Mouse (Mus musculus): ENCODE results near the gene Odf3b. TPM values are rescaled to one million over a fixed set of nuclear protein-coding genes. Genes with fewer than 3 reads are reported as not detected.

Gene Odf3b
- total RNA-seq, 1 experiment = not detected

DNA sequence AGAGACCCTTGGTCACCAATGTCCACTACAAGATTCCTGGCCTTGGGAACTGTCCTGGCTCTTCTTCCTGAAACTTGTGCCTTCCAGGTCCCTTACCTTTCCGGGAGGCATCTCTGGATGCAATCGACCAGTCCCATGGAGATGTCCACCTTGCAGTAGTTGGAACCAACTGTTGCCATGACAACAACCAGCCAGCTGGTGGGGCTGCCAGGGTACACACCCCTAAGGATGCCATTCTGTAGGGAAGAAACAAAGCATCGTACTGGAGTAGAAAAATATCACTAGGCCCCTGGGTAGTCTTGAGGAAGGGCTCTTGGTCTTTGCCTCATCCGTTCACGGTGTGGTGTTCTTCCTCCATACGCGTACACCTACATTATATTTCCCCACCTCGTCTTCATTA, 45.5 kb upstream of the Odf3b start:
- TF ChIP-seq ZNF384 (IDR thresholded peaks at IDR 0.05; ENCODE audit: low read depth, low read length) (no peak), MAFK (IDR thresholded peaks at IDR 0.05; ENCODE audit: insufficient read depth, low read depth, low read length) (no peak), ZC3H11A (IDR thresholded peaks at IDR 0.05; ENCODE audit: borderline replicate concordance, low read depth, low read length) (no peak), CHD2 (IDR thresholded peaks at IDR 0.05; ENCODE audit: low read depth, low read length) (no peak), HCFC1 (IDR thresholded peaks at IDR 0.05; ENCODE audit: borderline replicate concordance, insufficient read depth, low read length) (no peak)
- Histone ChIP-seq H3K9ac (ENCODE audit: insufficient read depth, low read depth, low read length, poor library complexity, severe bottlenecking) (no peak overlapping the region), H3K36me3 (ENCODE audit: control insufficient read depth, insufficient read depth, low read length, poor library complexity, severe bottlenecking) (peaks cover 10% of the 10 kb centered on the region; the same call in 1 of the 2 replicates), H3K9me3 (ENCODE audit: control insufficient read depth, insufficient read depth, low read depth, low read length) (no peaks in the 10 kb centered on the region), H3K27ac (ENCODE audit: insufficient read depth, low read depth, low read length, poor library complexity, severe bottlenecking) (no peak overlapping the region), H3K4me1 (ENCODE audit: control insufficient read depth in 2 of 2, insufficient read depth in 2 of 2, low read length in 2 of 2, poor library complexity in 1 of 2) (peaks cover 2 to 12% of the 10 kb centered on the region in 2 experiments; a peak in 3 of 4 replicates), H3K4me3 (ENCODE audit: insufficient read depth in 1 of 2, low read depth in 1 of 2, low read length in 2 of 2, poor library complexity in 1 of 2, severe bottlenecking in 1 of 2) (no peak overlapping the region)
- in situ Hi-C loops (cut with MboI; ENCODE audit: low sequenced_read_pairs in 2 of 2, unreplicated experiment in 2 of 2) = no loop called here
- DNase-seq (ENCODE audit: low read depth, low spot score) = no peak

DNA sequence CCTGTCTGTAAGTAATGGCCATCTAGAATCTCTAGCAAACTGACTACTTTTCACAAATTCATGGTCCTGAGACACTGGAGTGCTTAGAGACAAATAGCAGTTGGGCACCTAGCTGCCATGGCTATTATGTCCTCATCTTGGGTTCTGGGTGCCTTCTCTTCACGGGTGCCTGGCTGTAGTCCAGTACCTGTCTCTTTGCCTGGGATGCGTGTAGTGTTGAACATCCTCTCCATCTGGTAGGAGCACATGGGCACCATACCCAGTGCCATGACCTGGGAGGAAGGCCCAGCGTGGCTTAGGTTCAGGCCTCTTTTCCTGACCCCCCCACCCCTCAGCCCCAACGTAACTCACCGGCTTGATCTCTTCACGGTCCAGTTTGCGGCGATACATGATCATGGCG, 42.9 kb upstream of the Odf3b start:
- Histone ChIP-seq H3K9me3 (ENCODE audit: control insufficient read depth, insufficient read depth, low read depth, low read length) (no peaks in the 10 kb centered on the region), H3K4me3 (ENCODE audit: insufficient read depth in 1 of 2, low read depth in 1 of 2, low read length in 2 of 2, poor library complexity in 1 of 2, severe bottlenecking in 1 of 2) (no peak overlapping the region), H3K9ac (ENCODE audit: insufficient read depth, low read depth, low read length, poor library complexity, severe bottlenecking) (no peak overlapping the region), H3K27ac (ENCODE audit: insufficient read depth, low read depth, low read length, poor library complexity, severe bottlenecking) (no peak overlapping the region), H3K36me3 (ENCODE audit: control insufficient read depth, insufficient read depth, low read length, poor library complexity, severe bottlenecking) (peaks cover 7% of the 10 kb centered on the region; the same call in 1 of the 2 replicates), H3K4me1 (ENCODE audit: control insufficient read depth in 2 of 2, insufficient read depth in 2 of 2, low read length in 2 of 2, poor library complexity in 1 of 2) (peaks cover 2 to 7% of the 10 kb centered on the region in 2 experiments; a peak in 3 of 4 replicates)
- no peak for DNase-seq (ENCODE audit: low read depth, low spot score)
- in situ Hi-C loops (cut with MboI; ENCODE audit: low sequenced_read_pairs in 2 of 2, unreplicated experiment in 2 of 2) = no loop called here
- TF ChIP-seq HCFC1 (IDR thresholded peaks at IDR 0.05; ENCODE audit: borderline replicate concordance, insufficient read depth, low read length) (no peak), MAFK (IDR thresholded peaks at IDR 0.05; ENCODE audit: insufficient read depth, low read depth, low read length) (no peak), CHD2 (IDR thresholded peaks at IDR 0.05; ENCODE audit: low read depth, low read length) (no peak), ZNF384 (IDR thresholded peaks at IDR 0.05; ENCODE audit: low read depth, low read length) (no peak), ZC3H11A (IDR thresholded peaks at IDR 0.05; ENCODE audit: borderline replicate concordance, low read depth, low read length) (no peak)

DNA sequence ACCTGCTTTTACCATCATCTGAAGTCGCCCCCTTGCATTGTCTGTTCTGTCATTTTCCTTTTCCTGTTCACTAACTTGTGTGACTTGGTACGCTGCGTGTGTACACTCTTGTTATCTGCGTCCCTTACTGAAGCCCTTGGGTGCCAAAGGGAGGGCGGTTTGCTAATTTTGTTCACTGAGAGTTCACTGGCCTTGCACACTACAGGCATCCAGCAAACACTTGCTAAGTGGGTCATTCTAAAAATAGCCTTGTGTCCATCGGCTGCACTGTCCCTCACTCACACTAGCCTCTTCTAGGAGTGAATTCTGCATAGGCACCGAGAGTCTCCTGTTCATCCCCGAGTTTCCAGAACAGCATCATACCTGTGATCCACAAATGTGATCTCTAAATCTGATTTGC, 36.2 kb upstream of the Odf3b start:
- TF ChIP-seq ZNF384 (IDR thresholded peaks at IDR 0.05; ENCODE audit: low read depth, low read length) (no peak), HCFC1 (IDR thresholded peaks at IDR 0.05; ENCODE audit: borderline replicate concordance, insufficient read depth, low read length) (no peak), ZC3H11A (IDR thresholded peaks at IDR 0.05; ENCODE audit: borderline replicate concordance, low read depth, low read length) (no peak), CHD2 (IDR thresholded peaks at IDR 0.05; ENCODE audit: low read depth, low read length) (no peak), MAFK (IDR thresholded peaks at IDR 0.05; ENCODE audit: insufficient read depth, low read depth, low read length) (no peak)

DNA sequence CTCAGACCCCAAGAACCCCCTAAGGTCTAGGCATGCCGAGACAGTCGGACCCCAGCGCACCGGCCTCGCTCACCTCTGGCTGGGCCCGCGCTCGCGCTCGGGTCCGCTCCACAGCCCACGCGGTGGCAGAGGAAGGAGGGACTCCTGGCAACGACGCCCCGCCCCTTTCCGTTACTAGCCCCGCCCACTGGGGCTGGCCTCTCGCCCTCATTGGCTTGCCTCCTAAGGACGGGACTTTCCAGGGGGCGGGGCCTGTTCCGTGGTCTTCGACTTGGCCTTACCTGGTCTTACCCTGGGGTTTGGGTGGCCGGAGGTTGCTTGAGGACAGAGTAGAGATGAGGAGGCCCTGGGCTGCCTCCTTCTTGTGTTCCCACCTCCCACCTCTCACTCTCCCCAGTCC, 31.0 kb upstream of the Odf3b start, which contains the start of gene Syce3:
TSS of gene Syce3 (minus strand) at position 386 of the 400 bp plus-strand sequence.
- DNase-seq (ENCODE audit: low read depth, low spot score) = peak; percentile 58
- H3K4me1 ChIP-seq (ENCODE audit: control insufficient read depth in 2 of 2, insufficient read depth in 2 of 2, low read length in 2 of 2, poor library complexity in 1 of 2) = peaks cover 0 to 7% of the 10 kb centered on the region in 2 experiments; a peak in 1 of 4 replicates
- no peaks in the 10 kb centered on the region for H3K9me3 ChIP-seq (ENCODE audit: control insufficient read depth, insufficient read depth, low read depth, low read length)
- TF ChIP-seq MAFK (IDR thresholded peaks at IDR 0.05; ENCODE audit: insufficient read depth, low read depth, low read length) (no peak), CHD2 (IDR thresholded peaks at IDR 0.05; ENCODE audit: low read depth, low read length) (no peak), HCFC1 (IDR thresholded peaks at IDR 0.05; ENCODE audit: borderline replicate concordance, insufficient read depth, low read length) (no peak), ZC3H11A (IDR thresholded peaks at IDR 0.05; ENCODE audit: borderline replicate concordance, low read depth, low read length) (no peak), ZNF384 (IDR thresholded peaks at IDR 0.05; ENCODE audit: low read depth, low read length) (no peak)
- in situ Hi-C loops (cut with MboI; ENCODE audit: low sequenced_read_pairs in 2 of 2, unreplicated experiment in 2 of 2) = no loop called here
- no peak within 1 kb of the TSS for H3K27ac ChIP-seq (ENCODE audit: insufficient read depth, low read depth, low read length, poor library complexity, severe bottlenecking)
- H3K36me3 ChIP-seq (ENCODE audit: control insufficient read depth, insufficient read depth, low read length, poor library complexity, severe bottlenecking) = no peaks in the 10 kb centered on the region
- H3K9ac ChIP-seq (ENCODE audit: insufficient read depth, low read depth, low read length, poor library complexity, severe bottlenecking) = no peak within 1 kb of the TSS
- H3K4me3 ChIP-seq (ENCODE audit: insufficient read depth in 1 of 2, low read depth in 1 of 2, low read length in 2 of 2, poor library complexity in 1 of 2, severe bottlenecking in 1 of 2) = peak within 1 kb of the TSS in 1 of 2 experiments; percentile 7; a peak in 1 of 4 replicates

More for the DNA sequence above, 36.2 kb upstream of the Odf3b start:
- in situ Hi-C loops (cut with MboI; ENCODE audit: low sequenced_read_pairs in 2 of 2, unreplicated experiment in 2 of 2) = no loop called here
- H3K36me3 ChIP-seq (ENCODE audit: control insufficient read depth, insufficient read depth, low read length, poor library complexity, severe bottlenecking) = peaks cover 3% of the 10 kb centered on the region; the same call in 1 of the 2 replicates
- no peak for DNase-seq (ENCODE audit: low read depth, low spot score)
- H3K9ac ChIP-seq (ENCODE audit: insufficient read depth, low read depth, low read length, poor library complexity, severe bottlenecking) = no peak overlapping the region
- H3K4me3 ChIP-seq (ENCODE audit: insufficient read depth in 1 of 2, low read depth in 1 of 2, low read length in 2 of 2, poor library complexity in 1 of 2, severe bottlenecking in 1 of 2) = no peak overlapping the region
- no peak overlapping the region for H3K27ac ChIP-seq (ENCODE audit: insufficient read depth, low read depth, low read length, poor library complexity, severe bottlenecking)
- H3K4me1 ChIP-seq (ENCODE audit: control insufficient read depth in 2 of 2, insufficient read depth in 2 of 2, low read length in 2 of 2, poor library complexity in 1 of 2) = peaks cover 0 to 4% of the 10 kb centered on the region in 2 experiments; a peak in 2 of 4 replicates
- H3K9me3 ChIP-seq (ENCODE audit: control insufficient read depth, insufficient read depth, low read depth, low read length) = no peaks in the 10 kb centered on the region
